Mouse (Mus musculus): ENCODE results near the gene Fam241b. TPM values are rescaled to one million over a fixed set of nuclear protein-coding genes. Genes with fewer than 3 reads are reported as not detected.

Fam241b gene
- 16.2 and 18.4 TPM in 2 replicates for polyA plus RNA-seq (2015; fragmentation: Nextera tagmentation; extraction: Ambion mirVana)

- Histone ChIP-seq H3K4me3 (ENCODE audit: low read length) (no peak within 1 kb of the TSS), H3K4me2 (ENCODE audit: low read depth, low read length) (no peak within 1 kb of the TSS), H3K4me1 (replicated peaks; ENCODE audit: control insufficient read depth, insufficient read depth, low read length) (no peaks in the 10 kb centered on the region), H3K27ac (ENCODE audit: low read length) (no peak within 1 kb of the TSS), H3K9me3 (ENCODE audit: control insufficient read depth, low read length) (no peaks in the 10 kb centered on the region), H3K27me3 (ENCODE audit: control insufficient read depth, insufficient read depth, low read depth, low read length) (no peaks in the 10 kb centered on the region), H3K36me3 (ENCODE audit: control insufficient read depth, insufficient read depth, low read length) (no peaks in the 10 kb centered on the region), H3K9ac (ENCODE audit: low read length) (no peak within 1 kb of the TSS)
- no peak for ATAC-seq (ENCODE audit: low read depth)
- WGBS: 45% methylated on average over 8 of the region's 8 CpGs
Measured at GRCm38 (mm10) chr10:62143820-62144219, at the start of gene Fam241b. TSS of gene Fam241b (minus strand) at chr10:62143920.

DNA sequence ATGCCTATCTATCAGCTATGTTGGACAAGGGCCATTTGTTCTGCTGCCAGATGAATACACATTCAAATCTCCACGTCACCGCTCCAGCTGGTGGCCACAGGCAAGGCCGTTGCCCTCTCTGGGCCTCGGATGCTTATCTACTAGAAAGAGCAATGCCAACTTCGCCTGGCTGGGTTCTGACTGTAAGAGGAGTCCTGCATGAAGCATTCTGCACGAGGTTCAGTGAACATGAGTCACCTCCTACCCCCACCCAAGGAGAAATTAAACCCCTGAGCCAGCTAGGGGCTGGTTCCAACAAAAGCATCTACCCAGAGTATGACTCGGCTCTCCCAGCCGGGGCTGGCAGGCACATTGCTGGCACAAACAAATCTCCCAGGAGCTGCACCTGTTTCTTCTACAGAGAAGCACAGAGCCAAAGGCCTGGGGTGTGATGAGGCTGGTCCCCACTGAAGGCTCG lies 49.0 kb upstream of the Fam241b start:
- WGBS: 57% methylated on average over 9 of the region's 9 CpGs
- ATAC-seq (ENCODE audit: low read depth): no peak

DNA sequence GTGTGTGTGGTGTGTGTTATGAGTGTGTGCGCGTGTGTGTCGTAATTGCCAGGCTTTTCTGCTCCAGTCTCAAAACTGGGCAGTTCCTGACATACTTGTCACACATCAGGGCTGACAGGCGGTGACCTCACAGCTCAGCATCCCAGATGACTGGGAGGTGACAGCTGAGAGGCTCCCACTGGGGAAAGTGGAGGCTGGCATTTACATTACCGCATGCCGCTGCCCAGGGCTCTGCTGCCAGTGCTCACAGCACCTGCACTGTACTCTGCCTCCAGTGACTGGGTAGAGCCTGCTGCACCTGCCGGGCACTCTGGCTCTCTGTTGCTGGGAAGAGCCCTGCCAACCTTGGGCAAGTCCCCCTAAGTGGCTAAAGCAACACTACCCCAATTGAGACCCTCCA lies 47.1 kb upstream of the Fam241b start:
- Histone ChIP-seq H3K4me1 (replicated peaks; ENCODE audit: control insufficient read depth, insufficient read depth, low read length) (no peaks in the 10 kb centered on the region), H3K9me3 (ENCODE audit: control insufficient read depth, low read length) (no peaks in the 10 kb centered on the region), H3K27me3 (ENCODE audit: control insufficient read depth, insufficient read depth, low read depth, low read length) (no peaks in the 10 kb centered on the region), H3K9ac (ENCODE audit: low read length) (no peak overlapping the region), H3K36me3 (ENCODE audit: control insufficient read depth, insufficient read depth, low read length) (no peaks in the 10 kb centered on the region; the same call in 1 of the 2 replicates), H3K27ac (ENCODE audit: low read length) (no peak overlapping the region), H3K4me3 (ENCODE audit: low read length) (no peak overlapping the region), H3K4me2 (ENCODE audit: low read depth, low read length) (no peak overlapping the region)
- 79% methylated on average over 7 of the region's 7 CpGs for WGBS
- no peak for ATAC-seq (ENCODE audit: low read depth)

More for the DNA sequence above, 49.0 kb upstream of the Fam241b start:
- H3K9ac ChIP-seq (ENCODE audit: low read length): no peak overlapping the region
- no peaks in the 10 kb centered on the region; the same call in 1 of the 2 replicates for H3K36me3 ChIP-seq (ENCODE audit: control insufficient read depth, insufficient read depth, low read length)
- H3K4me3 ChIP-seq (ENCODE audit: low read length): no peak overlapping the region
- H3K4me1 ChIP-seq (replicated peaks; ENCODE audit: control insufficient read depth, insufficient read depth, low read length): no peaks in the 10 kb centered on the region
- no peak overlapping the region for H3K4me2 ChIP-seq (ENCODE audit: low read depth, low read length)
- H3K27ac ChIP-seq (ENCODE audit: low read length): no peak overlapping the region
- H3K27me3 ChIP-seq (ENCODE audit: control insufficient read depth, insufficient read depth, low read depth, low read length): no peaks in the 10 kb centered on the region
- H3K9me3 ChIP-seq (ENCODE audit: control insufficient read depth, low read length): no peaks in the 10 kb centered on the region

- H3K27me3 ChIP-seq (ENCODE audit: control insufficient read depth, insufficient read depth, low read depth, low read length): no peaks in the 10 kb centered on the region
- WGBS: 69% methylated on average over 4 of the region's 4 CpGs
- no peak overlapping the region for H3K27ac ChIP-seq (ENCODE audit: low read length)
- no peak overlapping the region for H3K9ac ChIP-seq (ENCODE audit: low read length)
- no peak overlapping the region for H3K4me3 ChIP-seq (ENCODE audit: low read length)
- no peaks in the 10 kb centered on the region for H3K9me3 ChIP-seq (ENCODE audit: control insufficient read depth, low read length)
- H3K36me3 ChIP-seq (ENCODE audit: control insufficient read depth, insufficient read depth, low read length): no peaks in the 10 kb centered on the region; the same call in 1 of the 2 replicates
- no peak for ATAC-seq (ENCODE audit: low read depth)
- H3K4me2 ChIP-seq (ENCODE audit: low read depth, low read length): no peak overlapping the region
- H3K4me1 ChIP-seq (replicated peaks; ENCODE audit: control insufficient read depth, insufficient read depth, low read length): no peaks in the 10 kb centered on the region
Measured at GRCm38 (mm10) chr10:62189910-62190309, 46.2 kb upstream of the Fam241b start.

GRCm38 (mm10) chr10:62189303-62189702 lies 45.6 kb upstream of the Fam241b start:
- no peaks in the 10 kb centered on the region; the same call in 1 of the 2 replicates for H3K36me3 ChIP-seq (ENCODE audit: control insufficient read depth, insufficient read depth, low read length)
- no peak overlapping the region for H3K4me2 ChIP-seq (ENCODE audit: low read depth, low read length)
- no peak overlapping the region for H3K27ac ChIP-seq (ENCODE audit: low read length)
- H3K4me3 ChIP-seq (ENCODE audit: low read length): no peak overlapping the region
- H3K27me3 ChIP-seq (ENCODE audit: control insufficient read depth, insufficient read depth, low read depth, low read length): no peaks in the 10 kb centered on the region
- no peaks in the 10 kb centered on the region for H3K9me3 ChIP-seq (ENCODE audit: control insufficient read depth, low read length)
- no peak overlapping the region for H3K9ac ChIP-seq (ENCODE audit: low read length)
- WGBS: 44% methylated on average over 3 of the region's 3 CpGs
- H3K4me1 ChIP-seq (replicated peaks; ENCODE audit: control insufficient read depth, insufficient read depth, low read length): no peaks in the 10 kb centered on the region
- no peak for ATAC-seq (ENCODE audit: low read depth)

DNA sequence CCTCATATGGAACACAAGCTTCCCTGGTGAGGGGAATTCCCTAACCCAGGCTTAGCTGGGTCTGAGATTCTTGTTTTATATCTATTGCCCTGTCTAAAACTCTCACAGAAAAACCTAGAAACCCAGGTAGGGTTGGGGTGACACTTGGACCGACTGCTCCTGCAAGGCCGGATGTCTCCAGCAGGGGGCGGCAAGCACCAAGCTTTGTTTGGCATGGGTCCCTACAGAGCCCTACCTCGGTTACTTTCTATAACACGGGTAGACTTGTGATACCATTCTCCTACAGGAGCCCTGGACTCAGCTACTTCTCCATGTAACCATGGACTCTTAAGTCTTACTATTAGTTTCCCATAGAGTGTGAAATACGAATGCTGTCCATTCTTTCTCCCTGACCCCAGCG lies 43.2 kb upstream of the Fam241b start:
- Histone ChIP-seq H3K27ac (ENCODE audit: low read length) (no peak overlapping the region), H3K9me3 (ENCODE audit: control insufficient read depth, low read length) (no peaks in the 10 kb centered on the region), H3K36me3 (ENCODE audit: control insufficient read depth, insufficient read depth, low read length) (no peaks in the 10 kb centered on the region; the same call in 1 of the 2 replicates), H3K9ac (ENCODE audit: low read length) (no peak overlapping the region), H3K4me2 (ENCODE audit: low read depth, low read length) (no peak overlapping the region), H3K4me3 (ENCODE audit: low read length) (no peak overlapping the region), H3K27me3 (ENCODE audit: control insufficient read depth, insufficient read depth, low read depth, low read length) (no peaks in the 10 kb centered on the region), H3K4me1 (replicated peaks; ENCODE audit: control insufficient read depth, insufficient read depth, low read length) (no peaks in the 10 kb centered on the region)
- 18% methylated on average over 7 of the region's 7 CpGs for WGBS
- ATAC-seq (ENCODE audit: low read depth): peak; percentile 58

GRCm38 (mm10) chr10:62183053-62183452 lies 39.3 kb upstream of the Fam241b start:
- Histone ChIP-seq H3K27me3 (ENCODE audit: control insufficient read depth, insufficient read depth, low read depth, low read length) (no peaks in the 10 kb centered on the region), H3K4me2 (ENCODE audit: low read depth, low read length) (no peak overlapping the region), H3K27ac (ENCODE audit: low read length) (no peak overlapping the region), H3K4me3 (ENCODE audit: low read length) (no peak overlapping the region), H3K4me1 (replicated peaks; ENCODE audit: control insufficient read depth, insufficient read depth, low read length) (no peaks in the 10 kb centered on the region), H3K9ac (ENCODE audit: low read length) (no peak overlapping the region), H3K36me3 (ENCODE audit: control insufficient read depth, insufficient read depth, low read length) (no peaks in the 10 kb centered on the region; the same call in 1 of the 2 replicates), H3K9me3 (ENCODE audit: control insufficient read depth, low read length) (no peaks in the 10 kb centered on the region)
- WGBS: under 1% methylated on average over 10 of the region's 10 CpGs
- ATAC-seq (ENCODE audit: low read depth): peak; percentile 58

GRCm38 (mm10) chr10:62182471-62183014 lies 38.8 kb upstream of the Fam241b start:
- no peaks in the 10 kb centered on the region for H3K9me3 ChIP-seq (ENCODE audit: control insufficient read depth, low read length)
- H3K4me2 ChIP-seq (ENCODE audit: low read depth, low read length): no peak overlapping the region
- no peaks in the 10 kb centered on the region for H3K4me1 ChIP-seq (replicated peaks; ENCODE audit: control insufficient read depth, insufficient read depth, low read length)
- 72% methylated on average over 6 of the region's 6 CpGs for WGBS
- no peak overlapping the region for H3K9ac ChIP-seq (ENCODE audit: low read length)
- no peak overlapping the region for H3K4me3 ChIP-seq (ENCODE audit: low read length)
- no peak overlapping the region for H3K27ac ChIP-seq (ENCODE audit: low read length)
- H3K27me3 ChIP-seq (ENCODE audit: control insufficient read depth, insufficient read depth, low read depth, low read length): no peaks in the 10 kb centered on the region
- H3K36me3 ChIP-seq (ENCODE audit: control insufficient read depth, insufficient read depth, low read length): no peaks in the 10 kb centered on the region
- no peak for ATAC-seq (ENCODE audit: low read depth)

DNA sequence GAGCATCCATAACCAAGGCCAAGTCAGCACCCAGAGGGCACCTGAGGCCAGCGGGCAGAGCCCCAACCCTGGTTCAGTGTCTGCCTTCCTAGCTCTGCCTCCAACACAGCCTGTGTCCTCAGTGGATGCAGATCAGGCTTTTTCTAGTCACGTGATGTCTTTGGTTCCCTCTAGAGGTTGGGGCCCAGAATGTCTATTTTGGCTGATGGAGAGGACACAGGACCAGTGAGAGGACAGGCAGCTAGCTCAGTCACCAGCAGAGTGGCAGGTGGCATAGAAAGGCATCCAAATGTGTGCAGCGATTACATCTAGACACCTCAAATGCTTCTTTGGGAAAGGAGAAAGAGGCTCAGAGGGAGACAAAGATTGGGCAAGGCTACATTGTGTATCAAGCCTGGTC lies 38.0 kb upstream of the Fam241b start:
- H3K9ac ChIP-seq (ENCODE audit: low read length): no peak overlapping the region
- no peaks in the 10 kb centered on the region for H3K4me1 ChIP-seq (replicated peaks; ENCODE audit: control insufficient read depth, insufficient read depth, low read length)
- no peak overlapping the region for H3K27ac ChIP-seq (ENCODE audit: low read length)
- ATAC-seq (ENCODE audit: low read depth): no peak
- H3K27me3 ChIP-seq (ENCODE audit: control insufficient read depth, insufficient read depth, low read depth, low read length): no peaks in the 10 kb centered on the region
- no peaks in the 10 kb centered on the region for H3K36me3 ChIP-seq (ENCODE audit: control insufficient read depth, insufficient read depth, low read length)
- no peak overlapping the region for H3K4me2 ChIP-seq (ENCODE audit: low read depth, low read length)
- H3K9me3 ChIP-seq (ENCODE audit: control insufficient read depth, low read length): no peaks in the 10 kb centered on the region
- 57% methylated on average over 3 of the region's 3 CpGs for WGBS
- no peak overlapping the region for H3K4me3 ChIP-seq (ENCODE audit: low read length)

Data from lung, embryonic 16.5 days (tissue).